Mouse (Mus musculus): Measurements from ENCODE around the gene Atp2b1. TPM values are rescaled to one million over a fixed set of nuclear protein-coding genes. Genes with fewer than 3 reads are reported as not detected.

Atp2b1 gene
- polyA plus RNA-seq, 1 experiment from 2014 or later, result 255 TPM

DNA sequence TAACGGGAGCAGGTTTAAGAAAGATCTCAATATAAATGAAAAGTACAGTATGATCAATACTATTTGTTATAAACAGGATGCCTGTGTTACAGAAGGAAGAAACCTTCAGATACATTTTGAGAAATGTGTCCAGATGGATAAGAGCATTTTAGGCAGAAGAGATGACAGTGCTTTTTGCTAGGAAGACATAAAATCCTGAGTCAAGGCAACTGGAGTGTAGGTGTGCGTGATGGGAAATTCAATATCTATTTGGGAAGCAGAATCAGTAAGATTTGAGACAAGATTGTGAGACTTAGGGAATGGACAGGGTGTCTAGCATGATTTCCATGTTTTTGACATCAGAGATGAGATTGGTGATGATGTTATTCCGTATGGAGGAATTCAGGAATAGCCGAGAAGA is 22.8 kb upstream of the Atp2b1 start:
- Histone ChIP-seq H3K9me3 (no peaks in the 10 kb centered on the region), H3K4me3 (no peak overlapping the region), H3K4me2 (no peak overlapping the region), H3K36me3 (no peaks in the 10 kb centered on the region), H3K27me3 (no peaks in the 10 kb centered on the region), H3K9ac (no peak overlapping the region), H3K27ac (no peak overlapping the region), H3K4me1 (replicated peaks) (no peaks in the 10 kb centered on the region)
- WGBS, result 91% methylated on average over 4 of the region's 4 CpGs
- no peak for ATAC-seq (ENCODE audit: low FRiP score)

- H3K9ac ChIP-seq, result no peak overlapping the region
- no peak overlapping the region for H3K27ac ChIP-seq
- no peaks in the 10 kb centered on the region for H3K36me3 ChIP-seq
- no peak overlapping the region for H3K4me2 ChIP-seq
- no peaks in the 10 kb centered on the region for H3K27me3 ChIP-seq
- H3K9me3 ChIP-seq, result no peaks in the 10 kb centered on the region
- no peak overlapping the region for H3K4me3 ChIP-seq
- H3K4me1 ChIP-seq (replicated peaks), result no peaks in the 10 kb centered on the region
- WGBS, result 93% methylated on average over 8 of the region's 8 CpGs
- no peak for ATAC-seq (ENCODE audit: low FRiP score)
Observed at GRCm38 (mm10) chr10:98897507-98897906, 16.7 kb upstream of the Atp2b1 start.

DNA sequence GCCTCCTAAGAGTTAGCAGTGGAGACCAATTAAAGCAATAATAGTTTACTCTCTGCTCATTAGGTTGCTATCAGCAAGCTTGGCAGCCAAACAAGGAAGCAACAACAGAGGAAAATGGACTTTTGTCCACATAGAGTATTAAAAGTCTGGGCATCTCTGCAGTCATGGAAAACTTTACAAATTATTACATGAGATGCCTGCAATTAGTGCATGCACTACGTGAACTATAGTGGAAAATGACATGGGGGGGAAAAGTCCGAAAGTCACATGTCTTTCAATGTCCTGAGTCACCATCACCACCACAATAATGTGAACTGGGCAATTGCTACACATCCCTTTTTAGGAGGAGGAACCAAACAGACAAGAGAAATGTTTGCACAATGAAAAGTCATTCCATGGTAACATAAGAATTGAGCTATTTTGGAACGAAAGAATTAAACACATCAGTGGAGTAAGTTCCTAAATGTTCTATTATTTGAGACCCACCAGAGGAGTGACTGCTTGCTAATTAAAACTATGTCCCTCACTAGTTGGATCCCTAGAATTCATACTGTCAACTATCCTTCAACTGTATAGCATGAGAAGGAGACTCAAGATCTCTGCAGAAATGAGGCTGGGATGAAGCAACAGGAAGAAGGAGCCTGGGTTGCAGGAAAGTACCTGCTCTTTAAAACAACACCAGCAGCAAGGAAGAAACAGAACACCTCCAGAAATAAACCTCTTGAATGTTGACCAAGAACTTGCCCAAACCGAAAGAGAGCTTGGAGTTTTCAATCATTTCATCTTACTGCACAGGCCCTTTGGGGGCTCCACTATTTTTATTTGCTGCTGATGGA is 16.1 kb upstream of the Atp2b1 start:
- Histone ChIP-seq H3K27ac (no peak overlapping the region), H3K9me3 (no peaks in the 10 kb centered on the region), H3K4me2 (no peak overlapping the region), H3K4me1 (replicated peaks) (no peaks in the 10 kb centered on the region), H3K27me3 (no peaks in the 10 kb centered on the region), H3K36me3 (no peaks in the 10 kb centered on the region), H3K9ac (no peak overlapping the region), H3K4me3 (no peak overlapping the region)
- no peak for ATAC-seq (ENCODE audit: low FRiP score)
- 85% methylated on average over 4 of the region's 4 CpGs for WGBS

DNA sequence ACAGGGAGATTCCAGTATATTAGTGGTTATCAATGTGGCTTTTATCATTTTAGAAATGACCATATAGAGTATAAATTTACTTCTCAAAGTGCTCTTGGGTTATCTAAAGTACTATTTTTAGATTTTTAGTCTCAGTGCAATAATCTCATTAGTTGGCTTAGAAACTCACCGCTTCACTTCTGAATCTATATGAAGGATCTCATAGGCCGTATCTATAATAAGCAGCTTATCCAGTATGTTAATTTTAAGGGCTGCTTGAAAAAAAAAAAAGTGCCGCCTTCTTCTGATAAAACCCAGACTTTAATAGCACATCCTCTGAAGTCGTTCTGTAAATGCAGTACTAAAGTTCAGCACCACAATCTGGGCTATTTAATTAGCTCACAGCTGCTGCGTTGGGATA is 12.7 kb upstream of the Atp2b1 start:
- H3K36me3 ChIP-seq, result no peaks in the 10 kb centered on the region
- no peak overlapping the region for H3K4me2 ChIP-seq
- H3K9me3 ChIP-seq, result no peaks in the 10 kb centered on the region
- no peak overlapping the region for H3K4me3 ChIP-seq
- no peak for ATAC-seq (ENCODE audit: low FRiP score)
- H3K4me1 ChIP-seq (replicated peaks), result no peaks in the 10 kb centered on the region
- no peak overlapping the region for H3K27ac ChIP-seq
- no peaks in the 10 kb centered on the region for H3K27me3 ChIP-seq
- no peak overlapping the region for H3K9ac ChIP-seq
- 91% methylated on average over 5 of the region's 5 CpGs for WGBS

DNA sequence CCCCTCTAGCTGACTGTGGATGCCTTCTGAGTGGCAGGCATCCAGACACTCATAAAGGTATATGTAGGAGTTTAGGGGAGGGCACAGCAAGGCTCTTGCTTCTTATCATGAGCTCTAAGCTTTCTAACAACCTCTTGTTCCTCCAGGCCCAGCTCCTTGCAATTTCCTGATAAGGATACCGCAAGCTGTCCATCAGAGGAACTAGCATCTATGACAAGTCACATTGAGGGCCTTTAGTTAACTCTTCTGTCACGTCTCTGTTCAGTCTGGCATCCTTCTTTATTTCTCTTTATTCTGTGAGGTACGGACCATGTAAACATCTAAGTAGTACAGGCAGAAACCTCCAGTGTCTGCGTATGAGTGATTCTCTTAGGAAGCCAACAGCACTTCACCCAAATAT is 8.2 kb upstream of the Atp2b1 start:
- no peaks in the 10 kb centered on the region for H3K9me3 ChIP-seq
- no peaks in the 10 kb centered on the region for H3K27me3 ChIP-seq
- no peak overlapping the region for H3K4me2 ChIP-seq
- no peak for ATAC-seq (ENCODE audit: low FRiP score)
- H3K27ac ChIP-seq, result no peak overlapping the region
- H3K4me1 ChIP-seq (replicated peaks), result no peaks in the 10 kb centered on the region
- no peak overlapping the region for H3K4me3 ChIP-seq
- no peak overlapping the region for H3K9ac ChIP-seq
- H3K36me3 ChIP-seq, result no peaks in the 10 kb centered on the region
- 90% methylated on average over 4 of the region's 4 CpGs for WGBS

DNA sequence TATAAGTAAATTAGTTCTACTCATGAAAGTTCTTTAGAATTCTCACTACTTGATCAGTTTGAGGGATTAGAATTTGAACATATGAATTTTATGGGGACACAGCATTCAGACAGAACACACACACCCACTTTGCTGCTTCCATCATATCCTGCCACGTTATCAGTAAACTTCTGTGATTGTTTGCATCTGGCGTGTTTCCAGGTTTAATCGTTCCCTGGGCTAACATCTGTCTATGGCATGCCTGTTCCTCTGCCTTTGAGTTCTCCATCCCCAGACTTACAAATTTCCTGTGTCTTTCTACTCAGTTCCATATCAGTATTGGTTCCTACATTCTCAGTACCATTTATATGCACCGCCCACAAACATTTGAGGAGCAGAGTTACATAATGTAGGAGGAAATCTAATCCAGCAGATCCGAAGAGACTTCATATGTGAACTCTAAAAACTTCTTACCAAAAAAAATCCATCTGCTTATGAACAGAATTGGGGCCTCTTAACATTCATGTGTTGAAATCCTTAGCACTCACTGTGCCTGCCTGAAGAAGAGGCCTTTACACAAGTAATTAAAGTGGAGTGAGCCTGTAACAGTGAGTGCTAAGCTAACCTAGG is 7.2 kb upstream of the Atp2b1 start:
- Histone ChIP-seq H3K36me3 (no peaks in the 10 kb centered on the region), H3K4me2 (no peak overlapping the region), H3K9ac (no peak overlapping the region), H3K27ac (no peak overlapping the region), H3K4me3 (no peak overlapping the region), H3K27me3 (no peaks in the 10 kb centered on the region), H3K4me1 (replicated peaks) (no peaks in the 10 kb centered on the region), H3K9me3 (no peaks in the 10 kb centered on the region)
- 87% methylated on average over 5 of the region's 5 CpGs for WGBS
- ATAC-seq (ENCODE audit: low FRiP score), result no peak

- no peaks in the 10 kb centered on the region for H3K27me3 ChIP-seq
- peak overlapping the region; percentile 95 for H3K9ac ChIP-seq
- H3K9me3 ChIP-seq, result no peaks in the 10 kb centered on the region
- peak overlapping the region; percentile 100 for H3K27ac ChIP-seq
- H3K4me1 ChIP-seq (replicated peaks), result peaks cover 14% of the 10 kb centered on the region
- no peak for ATAC-seq (ENCODE audit: low FRiP score)
- WGBS, result under 1% methylated on average over 19 of the region's 19 CpGs
- H3K4me2 ChIP-seq, result peak overlapping the region; percentile 60
- H3K36me3 ChIP-seq, result no peaks in the 10 kb centered on the region
- peak overlapping the region; percentile 93 for H3K4me3 ChIP-seq
Observed at GRCm38 (mm10) chr10:98913610-98913960, 621 bp upstream of the Atp2b1 start.

GRCm38 (mm10) chr10:98914810-98915241 is 620 bp downstream of the Atp2b1 start:
- H3K4me3 ChIP-seq, result peak overlapping the region; percentile 93
- H3K4me2 ChIP-seq, result peak overlapping the region; percentile 81
- H3K9ac ChIP-seq, result peak overlapping the region; percentile 95
- no peaks in the 10 kb centered on the region for H3K9me3 ChIP-seq
- ATAC-seq (ENCODE audit: low FRiP score), result peak; percentile 80
- peaks cover 17% of the 10 kb centered on the region for H3K4me1 ChIP-seq (replicated peaks)
- 0% methylated on average over 46 of the region's 62 CpGs for WGBS
- peak overlapping the region; percentile 100 for H3K27ac ChIP-seq
- H3K36me3 ChIP-seq, result no peaks in the 10 kb centered on the region
- no peaks in the 10 kb centered on the region for H3K27me3 ChIP-seq

DNA sequence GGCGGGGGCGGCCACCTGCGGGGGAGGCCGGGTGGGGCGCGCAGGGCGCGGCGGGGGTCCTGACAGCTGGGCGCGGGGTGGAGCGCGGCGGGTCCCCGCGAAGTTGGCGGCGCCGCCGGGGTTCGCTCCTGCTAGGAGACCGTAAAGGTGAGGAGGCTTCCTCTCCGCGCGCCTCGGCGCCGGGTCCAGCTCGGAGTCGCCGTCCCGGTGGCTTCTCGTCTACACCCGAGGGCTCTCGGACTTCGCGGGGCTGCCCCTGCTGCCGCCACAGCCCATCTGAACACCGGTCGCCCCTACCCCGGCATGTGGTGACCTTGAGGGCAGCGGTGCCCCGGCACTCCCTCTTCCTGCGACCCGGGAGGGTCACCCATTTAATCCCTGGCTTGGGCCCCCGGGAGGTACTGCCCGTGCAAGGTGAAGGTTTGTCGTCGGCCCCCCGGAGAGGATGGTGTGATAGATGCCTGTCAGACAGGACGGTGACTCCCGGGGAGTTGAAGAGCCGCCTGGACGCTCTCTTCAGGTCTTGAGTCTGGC is 1.3 kb downstream of the Atp2b1 start:
- peak; percentile 1; the same call in 1 of the 2 replicates for ATAC-seq (ENCODE audit: low FRiP score)
- WGBS, result 0% methylated on average over 35 of the region's 54 CpGs
- H3K9ac ChIP-seq, result peak overlapping the region; percentile 95
- no peaks in the 10 kb centered on the region for H3K9me3 ChIP-seq
- H3K27ac ChIP-seq, result peak overlapping the region; percentile 100
- no peaks in the 10 kb centered on the region for H3K36me3 ChIP-seq
- peak overlapping the region; percentile 81 for H3K4me2 ChIP-seq
- H3K4me3 ChIP-seq, result peak overlapping the region; percentile 93
- H3K4me1 ChIP-seq (replicated peaks), result peaks cover 17% of the 10 kb centered on the region
- H3K27me3 ChIP-seq, result no peaks in the 10 kb centered on the region

- Histone ChIP-seq H3K4me2 (peak overlapping the region; percentile 81), H3K9me3 (no peaks in the 10 kb centered on the region), H3K4me3 (peak overlapping the region; percentile 93), H3K27me3 (no peaks in the 10 kb centered on the region), H3K36me3 (no peaks in the 10 kb centered on the region), H3K4me1 (replicated peaks) (peaks cover 18% of the 10 kb centered on the region), H3K27ac (peak overlapping the region; percentile 100), H3K9ac (peak overlapping the region; percentile 95)
- 6% methylated on average over 22 of the region's 22 CpGs for WGBS
- no peak for ATAC-seq (ENCODE audit: low FRiP score)
Observed at GRCm38 (mm10) chr10:98916011-98916780, 2.0 kb downstream of the Atp2b1 start.

GRCm38 (mm10) chr10:98916781-98917340 is 2.7 kb downstream of the Atp2b1 start:
- Histone ChIP-seq H3K27me3 (no peaks in the 10 kb centered on the region), H3K4me3 (peak overlapping the region; percentile 93), H3K4me1 (replicated peaks) (peaks cover 24% of the 10 kb centered on the region), H3K9me3 (no peaks in the 10 kb centered on the region), H3K9ac (peak overlapping the region; percentile 95), H3K27ac (peak overlapping the region; percentile 100; the same call in 1 of the 2 replicates), H3K36me3 (no peaks in the 10 kb centered on the region), H3K4me2 (peak overlapping the region; percentile 81)
- WGBS, result 79% methylated on average over 10 of the region's 10 CpGs
- no peak for ATAC-seq (ENCODE audit: low FRiP score)

- Histone ChIP-seq H3K9ac (no peak overlapping the region), H3K27me3 (no peaks in the 10 kb centered on the region), H3K4me2 (no peak overlapping the region), H3K36me3 (no peaks in the 10 kb centered on the region), H3K4me3 (no peak overlapping the region), H3K27ac (no peak overlapping the region), H3K9me3 (no peaks in the 10 kb centered on the region), H3K4me1 (replicated peaks) (peaks cover 11% of the 10 kb centered on the region)
- 83% methylated on average over 4 of the region's 4 CpGs for whole genome bisulfite sequencing
- ATAC-seq (ENCODE audit: low FRiP score), result no peak
Observed at GRCm38 (mm10) chr10:98925081-98925480, 10.9 kb downstream of the Atp2b1 start.

All from hindbrain, embryonic 13.5 days (tissue).